Mouse (Mus musculus) embryo, embryonic 9.5 days (tissue): ENCODE measurements around the gene Crtc1.

Source experiments
- DNase-seq: peaks from one replicate; pipeline ENCODE4 v3.0.0-alpha.2; 2017; ENCODE audit errors: extremely low spot score

Crtc1 gene

GRCm38 (mm10) chr8:70439055-70439847 lies at the start of gene Crtc1:
Gene Crtc1, minus strand, starts transcription at chr8:70439579.
- peak; percentile 98 for DNase-seq

GRCm38 (mm10) chr8:70488931-70489470 lies 49.6 kb upstream of the Crtc1 start:
- peak; percentile 37 for DNase-seq

- peak; percentile 80 for DNase-seq
Measured at GRCm38 (mm10) chr8:70487993-70488796, 48.8 kb upstream of the Crtc1 start.

GRCm38 (mm10) chr8:70486941-70487520 lies 47.7 kb upstream of the Crtc1 start, which contains the start of gene Tmem59l:
Gene Tmem59l, minus strand, starts transcription at chr8:70487358.
- no peak for DNase-seq

- no peak for DNase-seq
Measured at GRCm38 (mm10) chr8:70486191-70486681, 46.9 kb upstream of the Crtc1 start.

- DNase-seq, result no peak
Measured at GRCm38 (mm10) chr8:70482943-70483342, 43.6 kb upstream of the Crtc1 start.

GRCm38 (mm10) chr8:70481908-70482307 lies 42.5 kb upstream of the Crtc1 start:
- no peak for DNase-seq

- DNase-seq, result peak; percentile 77
Measured at GRCm38 (mm10) chr8:70477269-70477982, 38.0 kb upstream of the Crtc1 start.

GRCm38 (mm10) chr8:70476333-70477268 lies 37.2 kb upstream of the Crtc1 start, which contains the start of gene Klhl26:
Gene Klhl26, minus strand, starts transcription at chr8:70476968.
- peak; percentile 99 for DNase-seq

GRCm38 (mm10) chr8:70471856-70472255 lies 32.5 kb upstream of the Crtc1 start:
- no peak for DNase-seq

GRCm38 (mm10) chr8:70469938-70470337 lies 30.6 kb upstream of the Crtc1 start:
- no peak for DNase-seq

GRCm38 (mm10) chr8:70469295-70469916 lies 30.0 kb upstream of the Crtc1 start:
- DNase-seq, result no peak

- DNase-seq, result no peak
Measured at GRCm38 (mm10) chr8:70468733-70469132, 29.4 kb upstream of the Crtc1 start.

- no peak for DNase-seq
Measured at GRCm38 (mm10) chr8:70467907-70468306, 28.5 kb upstream of the Crtc1 start.

GRCm38 (mm10) chr8:70467229-70467725 lies 27.9 kb upstream of the Crtc1 start:
- no peak for DNase-seq

GRCm38 (mm10) chr8:70466771-70467170 lies 27.4 kb upstream of the Crtc1 start:
- DNase-seq, result no peak

GRCm38 (mm10) chr8:70466305-70466704 lies 26.9 kb upstream of the Crtc1 start:
- no peak for DNase-seq

- no peak for DNase-seq
Measured at GRCm38 (mm10) chr8:70465701-70466100, 26.3 kb upstream of the Crtc1 start.

GRCm38 (mm10) chr8:70464162-70464561 lies 24.8 kb upstream of the Crtc1 start:
- DNase-seq, result no peak
